ENCODE assay signal across 8 mouse cellular contexts in genomic region chr12:83114396-83115053, GRCm38 (mm10).
DNase-seq lines count a peak whose midpoint lies in the region; ATAC-seq and TF ChIP-seq lines count a peak whose summit lies in the region.

No protein-coding gene starts in this region.

- H3K27ac ChIP-seq in lung, postnatal 0 days (ENCODE audit: low read length), result no peak overlapping the region

- 31% methylated on average over 5 of the region's 5 CpGs for WGBS in lung, postnatal 0 days

- H3K9ac ChIP-seq in lung, postnatal 0 days (replicated peaks; ENCODE audit: low read depth), result no peak overlapping the region

- peak; percentile 40; the same call in 1 of the 2 replicates for ATAC-seq in granulocyte monocyte progenitor cell, adult 5-6 weeks (replicated peaks; ENCODE audit: poor library complexity, severe bottlenecking)
- peak; percentile 37 for ATAC-seq in lung, postnatal 0 days
- no peak for ATAC-seq in megakaryocyte, adult 5-6 weeks (ENCODE audit: poor library complexity, severe bottlenecking)

- no peaks in the 10 kb centered on the region for H3K36me3 ChIP-seq in lung, postnatal 0 days (ENCODE audit: insufficient read depth, low read length)

- H3K27me3 ChIP-seq in lung, postnatal 0 days (replicated peaks; ENCODE audit: insufficient read depth, low read length), result no peaks in the 10 kb centered on the region

- no peaks in the 10 kb centered on the region for H3K9me3 ChIP-seq in lung, postnatal 0 days (ENCODE audit: low read length)

- peak; percentile 36 for DNase-seq in ES-CJ7 (ENCODE audit: low read depth, low spot score)
- DNase-seq in adrenal gland, adult 2 months, result peak; percentile 73
- DNase-seq in embryo, embryonic 11 days, result peak; percentile 74
- peak; percentile 80 for DNase-seq in layer of hippocampus, adult 11-12 months (ENCODE audit: low spot score)
- peak; percentile 82 for DNase-seq in lung, postnatal 0 days (ENCODE audit: low spot score)
- DNase-seq in right cerebral cortex, postnatal 10 days (ENCODE audit: low spot score in 2 of 2), result peak; percentile 79 to 83

- peak; percentile 92 for TF ChIP-seq CTCF in lung, postnatal 0 days (IDR thresholded peaks at IDR 0.05)

- H3K4me1 ChIP-seq in lung, postnatal 0 days (ENCODE audit: insufficient read depth, low read depth, low read length), result no peaks in the 10 kb centered on the region

- no peak overlapping the region for H3K4me3 ChIP-seq in lung, postnatal 0 days (ENCODE audit: low read depth, low read length)

- TF ChIP-seq EP300 in lung, postnatal 0 days (IDR thresholded peaks at IDR 0.05), result no peak

- H3K4me2 ChIP-seq in lung, postnatal 0 days (replicated peaks; ENCODE audit: low read depth, low read length), result no peak overlapping the region
